Mouse (Mus musculus) olfactory bulb, adult 2 months (tissue): ENCODE measurements around the gene Gm9945. TPM values are rescaled to one million over a fixed set of nuclear protein-coding genes. Genes with fewer than 3 reads are reported as not detected.

Experiments used
- H3K27ac ChIP-seq: fragments of 200-500 bp; 2 replicates; pipeline ENCODE4 v1.5.1; 2012; ENCODE audit warnings: low read depth, low read length; ENCODE audit not compliant: insufficient read depth
- H3K4me1 ChIP-seq: fragments of 200-500 bp; 2 replicates; pipeline ENCODE4 v1.6.1; 2012; ENCODE audit warnings: low read length; ENCODE audit not compliant: control insufficient read depth, insufficient read depth
- H3K4me3 ChIP-seq: fragments of 200-500 bp; 2 replicates; pipeline ENCODE4 v1.5.1; 2012; ENCODE audit warnings: mild to moderate bottlenecking, low read depth, low read length, moderate library complexity; ENCODE audit not compliant: insufficient read depth
- CTCF ChIP-seq: fragments of 200-500 bp; IDR thresholded peaks from 2 replicates; pipeline ENCODE4 v1.5.1; 2012; ENCODE audit warnings: low read depth, mild to moderate bottlenecking, low read length, moderate library complexity; ENCODE audit not compliant: insufficient read depth
- POLR2A ChIP-seq: fragments of 200-500 bp; IDR thresholded peaks from 2 replicates; pipeline ENCODE4 v1.6.1; 2012; ENCODE audit warnings: mild to moderate bottlenecking, low read depth, low read length, moderate library complexity; ENCODE audit not compliant: insufficient read depth
- WGBS: fragments of 180-500 bp; shearing (Covaris S2); methylation state at CpG from one replicate; pipeline ENCODE4 v1.1.7; 2018; 5-methylcytosine and 5-hydroxymethylcytosine counted together
- polyA plus RNA-seq: library from polyadenylated mRNA; stranded (reverse); fragments of >200 nt; gene quantifications from 2 replicates; pipeline ENCODE4 v1.2.4, GENCODE M21; 2012; ENCODE audit warnings: low replicate concordance; ENCODE audit not compliant: missing spikeins, insufficient read depth, insufficient read length

Gene Gm9945
- polyA plus RNA-seq, 1 experiment: not detected

- TF ChIP-seq POLR2A (no peak), CTCF (no peak)
- H3K4me1 ChIP-seq: peaks cover 9% of the 10 kb centered on the region; the same call in 1 of the 2 replicates
- 86% methylated on average over 3 of the region's 3 CpGs for WGBS
- H3K4me3 ChIP-seq: no peak overlapping the region
- H3K27ac ChIP-seq: no peak overlapping the region
Measured at GRCm38 (mm10) chr11:53486351-53486750, 6.4 kb downstream of the Gm9945 start.

- H3K4me1 ChIP-seq: peaks cover 12% of the 10 kb centered on the region; the same call in 1 of the 2 replicates
- 36% methylated on average over 27 of the region's 27 CpGs for WGBS
- 0 out of 2 replicates have a peak overlapping the region, but pooled peaks have one; percentile 8 for H3K4me3 ChIP-seq
- TF ChIP-seq CTCF (no peak), POLR2A (no peak)
- H3K27ac ChIP-seq: no peak overlapping the region
Measured at GRCm38 (mm10) chr11:53486822-53487594, 7.0 kb downstream of the Gm9945 start.

- Histone ChIP-seq H3K27ac (no peak overlapping the region), H3K4me1 (peaks cover 18% of the 10 kb centered on the region; the same call in 1 of the 2 replicates), H3K4me3 (no peak overlapping the region)
- TF ChIP-seq CTCF (no peak), POLR2A (no peak)
- WGBS: 97% methylated on average over 5 of the region's 5 CpGs
Measured at GRCm38 (mm10) chr11:53489007-53489406, 9.0 kb downstream of the Gm9945 start.

- TF ChIP-seq CTCF: no peak
- TF ChIP-seq POLR2A: no peak
- Histone ChIP-seq H3K4me3 (no peak overlapping the region), H3K4me1 (peaks cover 18% of the 10 kb centered on the region; the same call in 1 of the 2 replicates), H3K27ac (no peak overlapping the region)
- WGBS: 86% methylated on average over 9 of the region's 9 CpGs
Measured at GRCm38 (mm10) chr11:53489421-53489820, 9.5 kb downstream of the Gm9945 start.

GRCm38 (mm10) chr11:53491954-53492401, 12.0 kb downstream of the Gm9945 start:
- WGBS: 31% methylated on average over 8 of the region's 8 CpGs
- TF ChIP-seq POLR2A (no peak), CTCF (no peak)
- H3K27ac ChIP-seq: no peak overlapping the region
- H3K4me1 ChIP-seq: peaks cover 16% of the 10 kb centered on the region
- H3K4me3 ChIP-seq: no peak overlapping the region

- H3K4me1 ChIP-seq: peaks cover 15% of the 10 kb centered on the region
- no peak for TF ChIP-seq POLR2A
- no peak for TF ChIP-seq CTCF
- no peak overlapping the region for H3K27ac ChIP-seq
- no peak overlapping the region for H3K4me3 ChIP-seq
- 58% methylated on average over 3 of the region's 3 CpGs for WGBS
Measured at GRCm38 (mm10) chr11:53493243-53493955, 13.4 kb downstream of the Gm9945 start.

- no peak overlapping the region for H3K27ac ChIP-seq
- TF ChIP-seq POLR2A (no peak), CTCF (no peak)
- 66% methylated on average over 6 of the region's 6 CpGs for WGBS
- H3K4me1 ChIP-seq: peaks cover 15% of the 10 kb centered on the region
- H3K4me3 ChIP-seq: no peak overlapping the region
Measured at GRCm38 (mm10) chr11:53495417-53495816, 15.5 kb downstream of the Gm9945 start.

GRCm38 (mm10) chr11:53496946-53497345, 17.0 kb downstream of the Gm9945 start:
- 38% methylated on average over 6 of the region's 6 CpGs for WGBS
- Histone ChIP-seq H3K4me3 (no peak overlapping the region), H3K27ac (peak overlapping the region; percentile 10; the same call in 1 of the 2 replicates), H3K4me1 (peaks cover 12% of the 10 kb centered on the region)
- TF ChIP-seq CTCF (no peak), POLR2A (no peak)

- Histone ChIP-seq H3K27ac (no peak overlapping the region), H3K4me3 (no peak overlapping the region), H3K4me1 (peaks cover 16% of the 10 kb centered on the region)
- WGBS: 33% methylated on average over 11 of the region's 11 CpGs
- TF ChIP-seq CTCF (no peak), POLR2A (no peak)
Measured at GRCm38 (mm10) chr11:53500569-53500968, 20.6 kb downstream of the Gm9945 start.
